Mouse (Mus musculus) kidney, embryonic 14.5 days (tissue): ENCODE data around the gene Hcls1. TPM values are rescaled to one million over a fixed set of nuclear protein-coding genes. Genes with fewer than 3 reads are reported as not detected.

Experiments used
- ATAC-seq: fragments of 200-750 bp; cut with Nextera tagmentation; 2 replicates; pipeline ENCODE4 v1.8.0; 2017; ENCODE audit warnings: moderate number of reproducible peaks, mild to moderate bottlenecking, moderate TSS enrichment, moderate library complexity; ENCODE audit not compliant: low FRiP score, low TSS enrichment
- H3K27ac ChIP-seq: fragments of 300-500 bp; sonication (generic); 2 replicates; pipeline ENCODE4 v1.5.1; 2014; ENCODE audit warnings: low read depth, mild to moderate bottlenecking, low read length, moderate library complexity, mixed read lengths
- H3K27me3 ChIP-seq: fragments of 300-500 bp; sonication (generic); 2 replicates; pipeline ENCODE4 v1.6.1; 2014; ENCODE audit warnings: mild to moderate bottlenecking, low read length; ENCODE audit not compliant: control insufficient read depth, insufficient read depth
- H3K36me3 ChIP-seq: fragments of 300-500 bp; sonication (generic); 2 replicates; pipeline ENCODE4 v1.6.1; 2014; ENCODE audit warnings: low read length, mixed read lengths; ENCODE audit not compliant: control insufficient read depth, insufficient read depth
- H3K4me1 ChIP-seq: fragments of 300-500 bp; sonication (generic); 2 replicates; pipeline ENCODE4 v1.6.1; 2014; ENCODE audit warnings: low read length, mixed read lengths; ENCODE audit not compliant: control insufficient read depth, insufficient read depth
- H3K4me2 ChIP-seq: fragments of 300-500 bp; sonication (generic); replicated peaks from 2 replicates; pipeline ENCODE4 v1.6.1; 2014; ENCODE audit warnings: low read depth, mild to moderate bottlenecking, low read length
- H3K4me3 ChIP-seq: fragments of 300-500 bp; sonication (generic); 2 replicates; pipeline ENCODE4 v1.5.1; 2014; ENCODE audit warnings: mild to moderate bottlenecking, low read length
- H3K9ac ChIP-seq: fragments of 300-500 bp; sonication (generic); 2 replicates; pipeline ENCODE4 v1.6.1; 2014; ENCODE audit warnings: low read depth, mild to moderate bottlenecking, low read length, moderate library complexity
- H3K9me3 ChIP-seq: fragments of 300-500 bp; sonication (generic); 2 replicates; pipeline ENCODE4 v1.6.1; 2016; ENCODE audit warnings: low read length; ENCODE audit not compliant: control insufficient read depth
- WGBS: fragments of 180-500 bp; shearing (Covaris S2); extraction: QIAGEN DNeasy Blood & Tissue Kit; methylation state at CpG from one replicate; pipeline ENCODE4 v1.1.7; 2014; 5-methylcytosine and 5-hydroxymethylcytosine counted together
- polyA plus RNA-seq: library from polyadenylated mRNA; unstranded; fragments of >200 nt; fragmentation: Nextera tagmentation; extraction: Ambion mirVana; gene quantifications from 2 replicates; pipeline ENCODE4 v1.2.1, GENCODE M21; 2014

Hcls1 gene
- polyA plus RNA-seq, 1 experiment from 2014 or later = 2.2 TPM

DNA sequence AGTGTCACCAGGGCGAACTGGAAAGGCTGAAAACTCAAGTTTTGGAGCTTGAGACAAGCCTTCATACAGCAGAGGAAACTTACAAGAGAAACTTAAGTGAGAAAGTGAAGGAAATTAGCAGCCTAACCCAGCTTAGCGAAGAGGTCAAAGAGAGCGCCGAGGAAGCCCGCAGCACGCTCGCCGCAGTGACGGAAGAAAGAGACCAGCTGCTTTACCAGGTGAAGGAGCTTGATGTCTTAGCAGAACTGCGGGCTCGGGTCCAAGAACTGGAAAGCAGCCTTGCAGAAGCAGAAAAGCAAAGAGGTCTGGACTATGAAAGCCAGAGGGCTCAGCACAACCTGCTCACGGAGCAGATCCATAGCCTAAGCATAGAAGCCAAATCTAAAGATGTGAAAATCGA, 22.5 kb upstream of the Hcls1 start:
- H3K4me3 ChIP-seq = no peak overlapping the region
- H3K4me1 ChIP-seq = no peaks in the 10 kb centered on the region
- no peaks in the 10 kb centered on the region for H3K27me3 ChIP-seq
- 82% methylated on average over 13 of the region's 13 CpGs for WGBS
- no peak overlapping the region for H3K4me2 ChIP-seq
- ATAC-seq = no peak
- H3K27ac ChIP-seq = no peak overlapping the region
- H3K9ac ChIP-seq = no peak overlapping the region
- H3K36me3 ChIP-seq = peaks cover 72% of the 10 kb centered on the region
- no peaks in the 10 kb centered on the region for H3K9me3 ChIP-seq

DNA sequence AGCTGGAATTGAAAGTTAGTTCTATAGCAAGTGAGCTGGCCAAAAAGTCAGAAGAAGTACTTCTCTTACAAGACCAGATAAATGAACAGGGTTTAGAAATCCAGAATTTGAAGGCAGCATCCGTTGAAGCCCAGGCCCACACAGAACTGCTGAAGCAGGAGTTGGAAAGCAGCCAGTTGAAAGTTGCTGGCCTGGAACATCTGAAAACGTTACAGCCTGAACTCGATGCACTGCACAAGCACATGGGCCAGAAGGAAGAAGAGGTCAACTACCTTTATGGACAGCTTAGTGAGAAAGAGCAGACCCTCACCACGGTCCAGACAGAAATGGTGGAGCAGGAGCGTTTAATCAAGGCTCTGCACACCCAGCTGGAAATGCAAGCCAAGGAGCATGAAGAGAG, 20.6 kb upstream of the Hcls1 start:
- Histone ChIP-seq H3K9me3 (no peaks in the 10 kb centered on the region), H3K36me3 (peaks cover 71% of the 10 kb centered on the region), H3K4me1 (no peaks in the 10 kb centered on the region), H3K9ac (no peak overlapping the region), H3K4me2 (no peak overlapping the region), H3K27ac (no peak overlapping the region), H3K4me3 (no peak overlapping the region), H3K27me3 (no peaks in the 10 kb centered on the region)
- WGBS = 63% methylated on average over 5 of the region's 5 CpGs
- ATAC-seq = no peak

DNA sequence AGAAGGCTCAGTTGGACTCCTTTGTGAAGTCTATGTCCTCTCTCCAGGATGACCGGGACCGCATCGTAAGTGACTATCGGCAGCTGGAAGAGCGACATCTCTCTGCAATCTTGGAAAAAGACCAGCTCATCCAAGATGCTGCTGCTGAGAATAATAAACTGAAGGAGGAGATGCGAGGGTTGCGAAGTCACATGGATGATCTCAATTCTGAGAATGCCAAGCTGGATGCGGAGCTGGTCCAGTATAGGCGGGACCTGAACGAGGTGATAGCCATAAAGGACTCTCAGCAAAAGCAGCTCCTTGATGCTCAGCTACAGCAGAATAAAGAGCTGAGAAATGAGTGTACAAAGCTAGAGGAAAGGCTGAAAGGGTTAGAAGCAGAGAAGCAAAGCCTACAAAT, 16.3 kb upstream of the Hcls1 start:
- no peak for ATAC-seq
- H3K4me2 ChIP-seq = no peak overlapping the region
- no peak overlapping the region for H3K27ac ChIP-seq
- peaks cover 65% of the 10 kb centered on the region for H3K36me3 ChIP-seq
- H3K4me1 ChIP-seq = no peaks in the 10 kb centered on the region
- H3K4me3 ChIP-seq = no peak overlapping the region
- no peaks in the 10 kb centered on the region for H3K27me3 ChIP-seq
- WGBS = 97% methylated on average over 10 of the region's 10 CpGs
- H3K9me3 ChIP-seq = no peaks in the 10 kb centered on the region
- H3K9ac ChIP-seq = no peak overlapping the region

DNA sequence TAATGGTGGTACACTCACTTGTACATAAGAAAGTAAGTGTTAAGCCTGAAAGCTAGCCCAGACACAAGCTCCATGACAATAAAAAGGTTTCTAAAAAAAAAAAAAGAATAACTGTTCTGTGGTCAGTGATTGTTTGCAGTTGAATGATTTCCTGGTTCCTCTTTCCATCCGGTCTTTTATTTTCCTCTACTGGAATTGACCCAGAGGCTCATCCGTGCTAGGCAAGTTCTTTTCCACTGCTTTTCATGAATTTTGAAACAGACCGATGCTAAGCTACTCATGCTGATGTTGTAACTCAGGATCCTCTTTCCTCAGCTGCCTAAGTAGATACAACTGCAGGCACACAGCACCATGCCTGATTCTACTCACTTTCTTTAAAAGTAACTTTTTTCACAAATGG, 14.4 kb upstream of the Hcls1 start:
- Histone ChIP-seq H3K27ac (no peak overlapping the region), H3K4me1 (no peaks in the 10 kb centered on the region), H3K9me3 (no peaks in the 10 kb centered on the region), H3K4me2 (no peak overlapping the region), H3K27me3 (no peaks in the 10 kb centered on the region), H3K9ac (no peak overlapping the region), H3K4me3 (no peak overlapping the region), H3K36me3 (peaks cover 59% of the 10 kb centered on the region)
- WGBS = 87% methylated on average over 3 of the region's 3 CpGs
- no peak for ATAC-seq

DNA sequence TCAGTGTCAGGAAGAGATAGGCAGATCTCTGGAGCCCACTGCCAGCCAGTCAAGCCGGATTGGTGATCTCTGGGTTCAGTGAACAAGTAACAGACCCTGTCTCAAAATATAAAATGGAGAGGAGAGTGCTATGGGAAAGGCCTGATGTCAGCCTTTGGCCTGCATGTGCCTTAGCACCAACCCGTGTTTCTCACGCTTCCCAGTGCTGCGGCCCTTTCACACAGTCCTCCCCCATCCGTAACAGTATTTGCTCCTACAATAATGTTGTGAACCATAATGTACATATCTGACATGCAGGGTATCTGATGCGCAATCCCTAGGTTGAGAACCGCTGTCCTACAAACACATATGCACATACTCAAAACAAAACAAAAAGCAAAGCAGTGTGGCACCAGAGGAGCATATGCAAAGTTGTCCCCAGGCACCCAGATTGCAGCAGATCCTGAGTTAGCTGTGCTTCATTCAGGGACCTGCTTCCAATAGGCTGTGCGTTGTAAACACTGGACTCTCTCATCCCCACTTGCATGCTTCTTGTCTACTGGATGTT, 13.6 kb upstream of the Hcls1 start:
- no peaks in the 10 kb centered on the region for H3K27me3 ChIP-seq
- 92% methylated on average over 8 of the region's 8 CpGs for WGBS
- H3K36me3 ChIP-seq = peaks cover 60% of the 10 kb centered on the region

DNA sequence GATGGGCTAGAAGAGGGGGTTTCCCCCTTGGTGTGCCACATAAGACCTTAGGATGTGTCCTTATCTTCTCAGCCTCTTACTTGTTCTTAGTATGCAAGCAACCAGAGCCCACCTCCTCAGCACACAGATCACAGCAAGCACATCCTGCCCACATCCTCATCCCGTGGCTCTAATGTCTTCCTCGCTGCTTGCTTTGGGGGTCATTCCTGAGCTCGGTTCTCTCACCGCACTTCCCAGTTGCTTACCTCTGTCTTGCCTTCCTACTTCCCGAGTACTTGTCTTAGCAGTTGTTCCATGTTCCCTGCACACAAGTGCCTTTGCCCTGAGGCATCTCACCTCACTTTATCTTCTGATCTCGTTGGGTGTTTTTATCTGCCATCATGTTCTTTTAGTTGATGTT, 12.8 kb upstream of the Hcls1 start:
- Histone ChIP-seq H3K27ac (no peak overlapping the region), H3K27me3 (no peaks in the 10 kb centered on the region), H3K9ac (no peak overlapping the region), H3K4me3 (no peak overlapping the region), H3K4me1 (no peaks in the 10 kb centered on the region), H3K36me3 (peaks cover 62% of the 10 kb centered on the region), H3K9me3 (no peaks in the 10 kb centered on the region), H3K4me2 (no peak overlapping the region)
- WGBS = 81% methylated on average over 6 of the region's 6 CpGs
- ATAC-seq = no peak

More for the DNA sequence above, 13.6 kb upstream of the Hcls1 start:
- no peak overlapping the region for H3K9ac ChIP-seq
- no peak overlapping the region for H3K4me2 ChIP-seq
- no peaks in the 10 kb centered on the region for H3K9me3 ChIP-seq
- no peak overlapping the region for H3K4me3 ChIP-seq
- H3K27ac ChIP-seq = no peak overlapping the region
- ATAC-seq = no peak
- no peaks in the 10 kb centered on the region for H3K4me1 ChIP-seq

DNA sequence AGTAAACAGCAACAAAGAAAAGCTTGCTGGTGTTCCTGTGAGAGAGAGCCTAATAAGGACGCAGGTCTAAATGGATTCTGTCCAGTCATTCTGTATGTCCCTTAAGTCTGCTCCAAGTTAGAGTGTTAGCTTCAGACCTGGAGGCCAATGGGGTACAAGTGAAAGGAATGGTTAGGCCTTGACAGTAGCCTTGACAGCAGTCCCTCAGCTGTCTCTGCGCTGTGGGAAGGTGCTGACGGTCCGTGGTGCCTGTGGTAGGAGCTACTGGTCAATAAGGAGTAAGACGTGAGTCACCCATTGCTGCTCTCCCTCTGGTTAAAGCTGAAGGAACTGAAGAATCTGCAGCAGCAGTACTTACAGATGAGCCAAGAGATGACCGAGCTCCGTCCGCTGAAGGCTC, 10.5 kb upstream of the Hcls1 start:
- Histone ChIP-seq H3K9me3 (no peaks in the 10 kb centered on the region), H3K4me3 (no peak overlapping the region), H3K4me1 (no peaks in the 10 kb centered on the region), H3K27me3 (no peaks in the 10 kb centered on the region), H3K4me2 (no peak overlapping the region), H3K9ac (no peak overlapping the region), H3K27ac (no peak overlapping the region), H3K36me3 (peaks cover 60% of the 10 kb centered on the region)
- no peak for ATAC-seq
- 93% methylated on average over 8 of the region's 8 CpGs for WGBS

DNA sequence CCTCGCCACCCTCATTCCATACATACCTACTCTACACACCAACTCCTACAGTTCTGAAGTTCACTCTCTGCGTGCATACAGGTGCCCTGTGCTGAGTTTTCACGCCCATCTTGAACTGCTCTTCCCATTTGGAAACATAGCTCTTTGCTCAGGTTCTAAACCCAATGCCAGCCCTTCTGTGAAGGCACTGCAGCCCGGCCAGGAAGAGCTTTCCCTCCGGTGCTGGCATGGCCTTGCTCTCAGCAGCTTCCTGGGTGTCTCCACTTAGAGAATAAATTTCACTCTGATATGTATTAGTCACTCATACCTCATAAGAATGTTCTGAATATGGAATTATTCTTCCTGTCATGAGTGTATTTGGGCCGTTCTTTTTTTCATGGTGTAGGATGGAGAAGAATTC, 9.4 kb upstream of the Hcls1 start:
- Histone ChIP-seq H3K27me3 (no peaks in the 10 kb centered on the region), H3K9ac (no peak overlapping the region), H3K36me3 (peaks cover 61% of the 10 kb centered on the region), H3K9me3 (no peaks in the 10 kb centered on the region), H3K27ac (no peak overlapping the region), H3K4me3 (no peak overlapping the region), H3K4me2 (no peak overlapping the region), H3K4me1 (no peaks in the 10 kb centered on the region)
- no peak for ATAC-seq
- WGBS = 91% methylated on average over 6 of the region's 6 CpGs

DNA sequence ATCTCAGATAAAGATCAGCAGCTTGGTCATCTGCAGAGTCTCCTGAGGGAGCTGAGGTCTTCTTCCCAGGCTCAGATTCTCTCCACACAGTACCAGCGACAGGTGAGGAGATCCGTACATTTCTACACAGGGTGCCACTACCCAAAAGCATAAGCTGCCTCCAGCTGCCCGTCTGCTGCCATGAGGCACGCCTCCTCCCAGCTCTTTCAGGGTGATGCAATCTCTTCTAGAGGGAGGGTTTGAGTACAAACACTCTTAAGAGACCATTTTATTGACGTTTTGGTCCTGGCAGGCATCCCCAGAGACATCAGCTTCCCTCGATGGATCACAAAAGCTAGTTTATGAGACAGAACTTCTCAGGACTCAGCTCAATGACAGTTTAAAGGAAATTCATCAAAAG, 9.0 kb upstream of the Hcls1 start:
- no peak for ATAC-seq
- Histone ChIP-seq H3K27me3 (no peaks in the 10 kb centered on the region), H3K9me3 (no peaks in the 10 kb centered on the region), H3K4me3 (no peak overlapping the region), H3K4me1 (no peaks in the 10 kb centered on the region), H3K4me2 (no peak overlapping the region), H3K27ac (no peak overlapping the region), H3K36me3 (peaks cover 61% of the 10 kb centered on the region), H3K9ac (no peak overlapping the region)
- 78% methylated on average over 6 of the region's 6 CpGs for WGBS
